Mouse (Mus musculus) CH12.LX (cell line): ENCODE results near the gene Lrrc8b.

ENCODE experiments used
- CTCF ChIP-seq, 2 experiments: IDR thresholded peaks in 1 of 2; conservative IDR thresholded peaks in 1 of 2; 2 replicates each; pipeline ENCODE4 v1.5.1; 2011 to 2012; ENCODE audit warnings: low read depth in 2 of 2, low read length in 2 of 2, improper control_type of control experiment in 1 of 2, inconsistent platforms in 1 of 2, mild to moderate bottlenecking in 1 of 2, moderate library complexity in 1 of 2
- ELF1 ChIP-seq: IDR thresholded peaks from 2 replicates; pipeline ENCODE4 v1.6.1; 2014; ENCODE audit warnings: low read depth, mild to moderate bottlenecking, inconsistent platforms, low read length, improper control_type of control experiment
- EP300 ChIP-seq: IDR thresholded peaks from 2 replicates; pipeline ENCODE4 v1.6.1; 2011; ENCODE audit warnings: low read length, improper control_type of control experiment
- GABPA ChIP-seq: IDR thresholded peaks from 2 replicates; pipeline ENCODE4 v1.6.1; 2012; ENCODE audit warnings: low read depth, low read length, improper control_type of control experiment, inconsistent platforms; ENCODE audit not compliant: insufficient replicate concordance
- KAT2A ChIP-seq: IDR thresholded peaks from 2 replicates; pipeline ENCODE4 v1.6.1; 2012; ENCODE audit warnings: low read length, improper control_type of control experiment, inconsistent platforms; ENCODE audit not compliant: insufficient replicate concordance
- MAX ChIP-seq: IDR thresholded peaks from 2 replicates; pipeline ENCODE4 v1.6.1; 2011; ENCODE audit warnings: low read length, improper control_type of control experiment
- MYC ChIP-seq: IDR thresholded peaks from 2 replicates; pipeline ENCODE4 v1.6.1; 2011; ENCODE audit warnings: low read depth, mild to moderate bottlenecking, improper control_type of control experiment, low read length
- NELFE ChIP-seq: IDR thresholded peaks from 2 replicates; pipeline ENCODE4 v1.6.1; 2011; ENCODE audit warnings: low read depth, low read length, improper control_type of control experiment
- POLR2A ChIP-seq: IDR thresholded peaks from 2 replicates; pipeline ENCODE4 v1.6.1; 2011; ENCODE audit warnings: low read depth, mild to moderate bottlenecking, improper control_type of control experiment, low read length
- POLR2AphosphoS2 ChIP-seq: IDR thresholded peaks from 2 replicates; pipeline ENCODE4 v1.6.1; 2011; ENCODE audit warnings: low read depth, low read length, improper control_type of control experiment
- SMC3 ChIP-seq: IDR thresholded peaks from 2 replicates; pipeline ENCODE4 v1.6.1; 2011; ENCODE audit warnings: low read depth, low read length, improper control_type of control experiment
- TCF12 ChIP-seq: IDR thresholded peaks from 2 replicates; pipeline ENCODE4 v1.6.1; 2014; ENCODE audit warnings: low read depth, mild to moderate bottlenecking, inconsistent platforms, low read length, improper control_type of control experiment
- USF1 ChIP-seq: IDR thresholded peaks from 2 replicates; pipeline ENCODE4 v1.6.1; 2014; ENCODE audit warnings: low read depth, mild to moderate bottlenecking, inconsistent platforms, low read length, improper control_type of control experiment
- ZKSCAN1 ChIP-seq: IDR thresholded peaks from 2 replicates; pipeline ENCODE4 v1.6.1; 2012; ENCODE audit warnings: low read depth, inconsistent platforms, low read length, improper control_type of control experiment, borderline replicate concordance

DNA sequence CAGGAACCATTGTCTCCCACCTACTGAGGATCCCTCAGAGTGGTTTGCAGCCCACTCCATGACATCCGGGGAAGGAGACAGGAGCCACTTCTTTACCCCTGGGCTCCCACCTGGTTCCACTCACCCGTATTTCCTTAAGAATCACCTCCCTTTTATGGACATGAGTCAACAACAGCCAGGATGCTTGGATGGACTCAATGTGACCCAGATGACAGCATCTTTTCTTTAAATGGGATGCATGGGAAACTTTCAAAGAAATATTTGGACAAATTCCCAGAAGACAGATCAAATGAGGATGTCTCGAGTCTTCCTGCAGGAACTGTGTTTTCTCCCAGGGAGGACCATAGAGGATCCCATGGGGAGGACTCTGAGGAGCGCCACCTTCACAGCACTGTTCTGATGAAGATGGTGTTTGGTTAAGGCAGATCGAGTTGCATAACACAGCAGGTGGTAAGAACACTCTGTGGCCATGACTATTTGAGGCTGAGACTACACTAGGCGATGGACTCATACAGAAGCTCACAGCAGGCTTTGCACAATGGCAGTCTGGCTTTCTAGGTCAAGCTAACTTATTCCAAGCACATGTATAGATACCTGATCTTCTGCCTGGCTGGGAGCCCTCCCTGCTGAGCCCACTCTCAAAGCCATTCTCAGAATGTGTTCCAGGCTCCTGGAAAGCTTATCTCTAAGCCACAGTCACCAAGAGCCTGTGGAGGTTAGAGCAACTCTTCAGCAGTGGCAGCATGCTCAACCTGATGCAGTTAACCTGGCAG, 4.9 kb upstream of the Lrrc8b start:
- TF ChIP-seq ZKSCAN1 (no peak), GABPA (no peak), CTCF (conservative IDR thresholded peaks at IDR 0.05 in 1 of 2, IDR thresholded peaks at IDR 0.05 in 1 of 2; ENCODE audit: low read depth in 2 of 2, low read length in 2 of 2) (no peak), EP300 (no peak), USF1 (no peak), NELFE (no peak), MYC (no peak), TCF12 (no peak), POLR2AphosphoS2 (no peak), KAT2A (no peak), ELF1 (no peak), MAX (no peak), POLR2A (no peak), SMC3 (no peak)
